Mouse (Mus musculus) MEL (cell line): ENCODE measurements around the gene Hamp.

Experiments used
- CHD2 ChIP-seq: IDR thresholded peaks from 2 replicates; pipeline ENCODE4 v1.6.1; 2011; ENCODE audit warnings: low read length, improper control_type of control experiment
- CTCF ChIP-seq, 3 experiments: IDR thresholded peaks in 2 of 3; conservative IDR thresholded peaks in 1 of 3; 2 replicates each; pipeline ENCODE4 v1.5.1; 2011 to 2012; ENCODE audit warnings: low read length in 3 of 3, low read depth in 2 of 3, mild to moderate bottlenecking in 2 of 3, improper control_type of control experiment in 1 of 3, inconsistent platforms in 1 of 3, mixed read lengths in 1 of 3, moderate library complexity in 1 of 3; ENCODE audit not compliant: control insufficient read depth in 1 of 3, insufficient read depth in 1 of 3, poor library complexity in 1 of 3, severe bottlenecking in 1 of 3
- EP300 ChIP-seq, 2 experiments: IDR thresholded peaks; 2 replicates each; pipeline ENCODE4 v1.6.1; 2011; ENCODE audit warnings: improper control_type of control experiment in 2 of 2, low read length in 2 of 2, low read depth in 1 of 2, mild to moderate bottlenecking in 1 of 2
- HCFC1 ChIP-seq: IDR thresholded peaks from 2 replicates; pipeline ENCODE4 v1.6.1; 2012; ENCODE audit warnings: low read depth, mild to moderate bottlenecking, inconsistent platforms, low read length, improper control_type of control experiment, moderate library complexity
- JUND ChIP-seq: IDR thresholded peaks from 2 replicates; pipeline ENCODE4 v1.6.1; 2011; ENCODE audit warnings: low read depth, mild to moderate bottlenecking, improper control_type of control experiment, low read length
- MYC ChIP-seq: IDR thresholded peaks from 2 replicates; pipeline ENCODE4 v1.6.1; 2011; ENCODE audit warnings: low read depth, mild to moderate bottlenecking, low read length, improper control_type of control experiment, moderate library complexity
- POLR2A ChIP-seq, 2 experiments: IDR thresholded peaks; 2 replicates each; pipeline ENCODE4 v1.6.1; 2011 to 2012; ENCODE audit warnings: low read length in 2 of 2, mild to moderate bottlenecking in 2 of 2, control low read depth in 1 of 2, improper control_type of control experiment in 1 of 2, low read depth in 1 of 2, moderate library complexity in 1 of 2; ENCODE audit not compliant: control insufficient read depth in 1 of 2, insufficient read depth in 1 of 2, poor library complexity in 1 of 2
- POLR2AphosphoS2 ChIP-seq: IDR thresholded peaks from 2 replicates; pipeline ENCODE4 v1.6.1; 2011; ENCODE audit warnings: low read length, improper control_type of control experiment
- SIN3A ChIP-seq: IDR thresholded peaks from 2 replicates; pipeline ENCODE4 v1.6.1; 2012; ENCODE audit warnings: low read length, improper control_type of control experiment, inconsistent platforms
- TBP ChIP-seq: IDR thresholded peaks from 2 replicates; pipeline ENCODE4 v1.8.0; 2011; ENCODE audit warnings: low read depth, low read length, improper control_type of control experiment
- USF1 ChIP-seq: IDR thresholded peaks from 2 replicates; pipeline ENCODE4 v1.6.1; 2014; ENCODE audit warnings: low read depth, mild to moderate bottlenecking, inconsistent platforms, low read length, improper control_type of control experiment, moderate library complexity

DNA sequence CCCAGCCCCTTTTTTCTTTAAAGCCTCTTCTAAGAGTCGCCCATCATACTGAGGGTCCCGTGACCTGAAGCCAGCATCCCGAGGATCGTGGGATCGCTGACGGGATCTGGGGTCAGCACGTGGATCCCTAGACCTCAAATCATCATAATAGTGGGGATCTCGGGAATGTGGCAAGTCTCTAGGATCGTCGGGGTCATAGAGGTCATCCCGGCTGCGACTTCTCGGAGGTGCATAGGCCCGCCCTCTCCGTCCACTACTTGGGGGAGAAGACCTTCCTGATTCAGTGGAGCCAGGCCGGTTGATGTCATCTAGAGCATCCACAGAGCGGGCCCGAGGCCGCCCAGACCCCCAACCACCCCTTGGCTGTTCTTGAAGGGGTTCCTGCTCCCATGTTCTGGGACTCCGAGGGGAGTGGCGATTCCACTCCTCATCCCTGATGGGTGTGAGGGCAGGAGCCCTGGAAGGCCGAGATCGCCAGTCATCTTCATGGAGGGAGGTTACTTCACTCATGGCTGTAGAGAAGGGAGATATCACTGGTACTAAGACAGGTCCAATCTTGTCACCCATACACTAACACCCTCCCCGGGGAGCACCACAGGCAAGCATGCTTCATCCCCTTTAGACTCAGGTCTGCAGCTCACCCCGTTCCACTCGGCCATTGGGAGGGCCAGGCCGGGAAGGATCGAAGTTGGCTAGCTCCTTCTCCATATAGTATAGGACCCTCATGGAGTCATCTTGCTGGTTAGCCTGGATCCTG lies 14.5 kb upstream of the Hamp start:
- TF ChIP-seq CTCF (IDR thresholded peaks at IDR 0.05 in 2 of 3, conservative IDR thresholded peaks at IDR 0.05 in 1 of 3; ENCODE audit: control insufficient read depth in 1 of 3, insufficient read depth in 1 of 3, low read depth in 2 of 3, low read length in 3 of 3, poor library complexity in 1 of 3, severe bottlenecking in 1 of 3), result no peak
- no peak for TF ChIP-seq MYC
- no peak for TF ChIP-seq CHD2
- TF ChIP-seq HCFC1, result no peak
- no peak for TF ChIP-seq USF1
- TF ChIP-seq POLR2A (IDR thresholded peaks at IDR 0.05; ENCODE audit: control insufficient read depth in 1 of 2, insufficient read depth in 1 of 2, low read depth in 1 of 2, low read length in 2 of 2, poor library complexity in 1 of 2), result no peak
- TF ChIP-seq TBP, result no peak
- no peak for TF ChIP-seq POLR2AphosphoS2
- no peak for TF ChIP-seq SIN3A
- TF ChIP-seq JUND, result no peak
- no peak for TF ChIP-seq EP300 (IDR thresholded peaks at IDR 0.05; ENCODE audit: low read depth in 1 of 2, low read length in 2 of 2)
